Mouse (Mus musculus) CH12F3 (cell line): ENCODE measurements around the gene Raly.

Source experiments
- in situ Hi-C: fragments of 300-500 bp; cut with MboI; formaldehyde crosslinking; loops from 2 replicates; pipeline ENCODE4 v1.14.3; 2020; ENCODE audit warnings: low sequenced_read_pairs

Raly gene

GRCm38 (mm10) chr2:154790656-154791483, at the start of gene Raly, which contains the start of gene a:
TSS of gene Raly (plus strand) at chr2:154791096.
TSS of gene a (plus strand) at chr2:154791402.
- in situ Hi-C loops: no loop called here

GRCm38 (mm10) chr2:154742911-154743819, 47.7 kb upstream of the Raly start:
- in situ Hi-C loops: no loop called here

DNA sequence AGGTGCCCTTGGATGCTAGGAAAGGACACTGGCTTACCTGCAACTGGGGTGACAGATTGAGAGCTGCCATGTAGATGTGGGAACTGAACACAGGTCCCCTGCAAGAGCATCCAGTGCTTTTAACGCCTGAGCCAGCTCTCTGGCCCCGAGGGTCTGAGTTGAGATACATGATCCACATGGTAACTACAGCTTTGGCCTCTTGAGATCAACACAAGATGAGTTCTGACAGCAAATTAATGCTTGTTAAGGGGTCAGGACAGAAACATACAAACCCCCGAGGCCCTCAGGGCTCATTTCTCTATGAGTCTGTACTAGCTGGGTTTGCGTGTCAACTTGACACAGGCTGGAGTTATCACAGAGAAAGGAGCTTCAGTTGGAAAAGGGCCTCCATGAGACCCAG, 47.0 kb upstream of the Raly start:
- in situ Hi-C loops: no loop called here

DNA sequence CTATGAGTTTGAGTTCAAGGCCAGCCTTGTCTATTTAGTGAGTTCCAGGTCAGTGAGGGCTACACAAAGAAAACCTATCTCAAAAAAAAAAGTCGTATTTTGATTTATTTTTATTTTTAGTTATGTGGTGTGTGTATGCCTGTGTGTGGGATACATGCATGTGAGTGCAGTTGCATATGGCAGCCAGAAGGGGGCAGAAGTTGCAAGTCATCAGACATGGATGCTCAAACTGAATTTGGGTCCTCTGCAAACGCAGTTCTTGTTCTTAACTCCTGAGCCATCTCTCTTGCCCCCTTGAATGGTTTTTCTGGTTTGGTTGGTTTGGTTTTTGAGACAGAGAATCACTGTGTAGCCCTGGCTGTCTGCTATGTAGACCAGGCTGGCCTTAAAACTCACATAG, 42.5 kb upstream of the Raly start:
- in situ Hi-C loops: no loop called here

GRCm38 (mm10) chr2:154749046-154750036, 41.6 kb upstream of the Raly start:
- in situ Hi-C loops: no loop called here

GRCm38 (mm10) chr2:154751924-154752323, 39.0 kb upstream of the Raly start:
- in situ Hi-C loops: no loop called here

- in situ Hi-C loops: no loop called here
Measured at GRCm38 (mm10) chr2:154754068-154754560, 36.8 kb upstream of the Raly start.

DNA sequence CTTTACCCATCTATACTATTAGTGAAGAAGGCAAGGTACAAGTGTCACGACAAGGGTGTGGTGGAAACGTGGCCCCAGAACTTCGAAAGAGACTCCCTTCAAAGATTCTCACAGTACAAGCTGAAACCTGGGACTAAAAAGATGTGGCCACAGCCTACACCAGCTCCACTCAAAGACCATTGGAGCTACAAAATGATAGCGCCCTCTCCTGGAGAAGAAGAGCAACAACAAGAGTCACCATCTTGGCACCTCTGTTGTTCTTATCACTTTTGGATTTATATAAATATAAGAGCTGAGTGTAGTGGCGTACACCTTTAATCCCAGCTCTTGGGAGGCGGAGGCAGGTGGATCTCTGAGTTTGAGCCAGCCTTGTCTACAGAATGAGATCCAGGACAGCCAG, 35.1 kb upstream of the Raly start:
- in situ Hi-C loops: no loop called here

GRCm38 (mm10) chr2:154757691-154758090, 33.2 kb upstream of the Raly start:
- in situ Hi-C loops: no loop called here

GRCm38 (mm10) chr2:154758454-154758853, 32.4 kb upstream of the Raly start:
- in situ Hi-C loops: no loop called here

DNA sequence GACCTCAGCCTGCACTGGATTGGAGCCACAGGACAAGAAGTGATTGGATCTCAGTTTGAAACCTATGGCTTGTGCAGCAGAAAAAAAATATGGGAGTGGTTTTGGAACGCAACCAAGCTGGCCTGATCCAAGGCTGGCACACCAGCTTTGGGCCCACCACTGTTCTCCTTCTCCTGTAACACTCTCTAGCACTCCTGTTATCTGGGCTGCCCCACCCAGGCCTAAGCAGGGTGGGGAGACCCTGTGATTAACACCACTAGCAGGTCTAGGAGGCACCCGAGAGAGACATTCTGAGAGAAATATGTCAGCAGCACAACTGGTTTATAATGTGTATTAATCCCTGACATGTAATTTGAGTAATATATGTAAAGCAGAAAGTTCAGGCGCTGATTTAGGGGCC, 27.7 kb upstream of the Raly start:
- in situ Hi-C loops: no loop called here

- in situ Hi-C loops: no loop called here
Measured at GRCm38 (mm10) chr2:154764828-154765497, 25.9 kb upstream of the Raly start.

GRCm38 (mm10) chr2:154765554-154766008, 25.3 kb upstream of the Raly start:
- in situ Hi-C loops: no loop called here

DNA sequence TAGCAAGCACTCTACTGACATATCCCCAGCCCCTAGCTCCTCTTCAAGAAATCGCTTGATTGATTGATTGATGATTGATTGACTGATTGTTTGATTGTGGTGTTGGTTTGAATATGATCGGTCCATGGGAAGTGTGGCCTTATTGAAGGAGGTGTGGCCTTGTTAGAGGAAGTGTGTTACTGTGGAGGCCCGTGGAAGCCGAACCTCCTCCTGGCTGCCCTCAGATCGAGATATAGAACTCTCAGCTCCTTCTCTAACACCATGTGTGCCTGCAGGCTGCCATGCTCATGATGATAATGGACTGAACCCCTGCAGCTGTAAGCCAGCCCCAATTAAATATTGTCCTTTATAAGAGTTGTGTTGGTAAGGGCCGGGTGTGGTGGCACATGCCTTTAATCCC, 23.8 kb upstream of the Raly start:
- in situ Hi-C loops: no loop called here

DNA sequence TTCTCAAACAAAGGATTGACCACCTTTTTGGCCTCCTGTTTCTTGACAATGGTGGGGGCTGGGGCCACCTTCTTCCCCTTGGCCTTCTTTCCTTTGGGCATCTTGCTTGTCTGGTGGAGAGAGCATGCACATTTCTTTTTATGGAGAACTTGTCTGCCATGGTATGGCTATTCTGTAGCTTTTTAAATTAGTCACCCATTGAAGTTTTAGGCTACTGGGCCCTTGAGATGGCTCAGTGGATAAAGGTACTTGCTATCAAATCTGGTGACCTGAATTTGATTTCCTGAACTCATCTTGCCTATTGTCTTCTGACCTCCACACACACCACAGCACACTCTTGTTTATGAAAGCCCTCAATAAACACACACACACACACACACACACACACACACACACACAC, 21.0 kb upstream of the Raly start, which contains the start of gene Gm14214:
Gene Gm14214, minus strand, starts transcription at position 101 of the 400 bp plus-strand sequence.
- in situ Hi-C loops: no loop called here

GRCm38 (mm10) chr2:154771604-154772003, 19.3 kb upstream of the Raly start:
- in situ Hi-C loops: no loop called here

GRCm38 (mm10) chr2:154774032-154774431, 16.9 kb upstream of the Raly start:
- in situ Hi-C loops: no loop called here

- in situ Hi-C loops: no loop called here
Measured at GRCm38 (mm10) chr2:154776496-154776895, 14.4 kb upstream of the Raly start.

- in situ Hi-C loops: no loop called here
Measured at GRCm38 (mm10) chr2:154779648-154780047, 11.2 kb upstream of the Raly start.

- in situ Hi-C loops: no loop called here
Measured at GRCm38 (mm10) chr2:154782361-154782760, 8.5 kb upstream of the Raly start.
